Mouse (Mus musculus): ENCODE results near the gene Ogn. TPM values are rescaled to one million over a fixed set of nuclear protein-coding genes. Genes with fewer than 3 reads are reported as not detected.

Gene Ogn
- total and polyA plus RNA-seq, 3 experiments: 0.04 to 0.06 TPM; not detected in 1

Other genes with a start within 250 kb of the Ogn start
- gene Ippk, start 186.8 kb upstream of the Ogn start, total RNA-seq (2012; rRNA removed): 18.5 and 19.6 TPM in 2 replicates
- 10 to 100 TPM in 1 of 2 experiments, not detected in 1; 14.0 TPM for gene Ippk, start 186.8 kb upstream of the Ogn start, polyA plus RNA-seq (2012; ENCODE audit: insufficient read depth in 1 of 2, insufficient read length in 2 of 2, low read depth in 1 of 2, low replicate concordance in 2 of 2, missing spikeins in 1 of 2)
- 0.26 and 0.31 TPM in 2 replicates for gene Tes3-ps, start 114.7 kb upstream of the Ogn start, total RNA-seq (2012; rRNA removed)
- gene Tes3-ps, start 114.7 kb upstream of the Ogn start, polyA plus RNA-seq (2012; ENCODE audit: insufficient read depth in 1 of 2, insufficient read length in 2 of 2, low read depth in 1 of 2, low replicate concordance in 2 of 2, missing spikeins in 1 of 2): under 1 TPM in 1 of 2 experiments, not detected in 1; 0.68 TPM
- gene Ecm2, start 103.2 kb upstream of the Ogn start, total RNA-seq (2012; rRNA removed): 0.04 and 0.07 TPM in 2 replicates
- gene Ecm2, start 103.2 kb upstream of the Ogn start, polyA plus RNA-seq (2012; ENCODE audit: insufficient read depth in 1 of 2, insufficient read length in 2 of 2, low read depth in 1 of 2, low replicate concordance in 2 of 2, missing spikeins in 1 of 2): under 1 TPM in 1 of 2 experiments, not detected in 1; 0.08 TPM
- not detected in 2 replicates for gene Aspn, start 63.6 kb upstream of the Ogn start, total RNA-seq (2012; rRNA removed)
- gene Aspn, start 63.6 kb upstream of the Ogn start, polyA plus RNA-seq (2012; ENCODE audit: insufficient read depth in 1 of 2, insufficient read length in 2 of 2, low read depth in 1 of 2, low replicate concordance in 2 of 2, missing spikeins in 1 of 2): under 1 TPM in 1 of 2 experiments, not detected in 1; 0.04 TPM
- 0.04 and 0.13 TPM in 2 replicates for gene Omd, start 25.6 kb upstream of the Ogn start, total RNA-seq (2012; rRNA removed)
- 1 to 10 TPM in 1 of 2 experiments, not detected in 1; 4.1 TPM for gene Omd, start 25.6 kb upstream of the Ogn start, polyA plus RNA-seq (2012; ENCODE audit: insufficient read depth in 1 of 2, insufficient read length in 2 of 2, low read depth in 1 of 2, low replicate concordance in 2 of 2, missing spikeins in 1 of 2)
- 16.2 and 17.9 TPM in 2 replicates for gene Cenpp, start 44.7 kb downstream of the Ogn start, total RNA-seq (2012; rRNA removed)
- gene Cenpp, start 44.7 kb downstream of the Ogn start, polyA plus RNA-seq (2012; ENCODE audit: insufficient read depth in 1 of 2, insufficient read length in 2 of 2, low read depth in 1 of 2, low replicate concordance in 2 of 2, missing spikeins in 1 of 2): 10 to 100 TPM in 1 of 2 experiments, not detected in 1; 13.2 TPM
- 23.6 and 26.2 TPM in 2 replicates for gene Nol8, start 45.0 kb downstream of the Ogn start, total RNA-seq (2012; rRNA removed)
- 100 to 1,000 TPM in 1 of 2 experiments, 10 to 100 TPM in 1; 20.1 to 484 TPM for gene Nol8, start 45.0 kb downstream of the Ogn start, polyA plus RNA-seq (2012; ENCODE audit: insufficient read depth in 1 of 2, insufficient read length in 2 of 2, low read depth in 1 of 2, low replicate concordance in 2 of 2, missing spikeins in 1 of 2)
- 86.4 and 115 TPM in 2 replicates for gene Iars, start 74.1 kb downstream of the Ogn start, total RNA-seq (2012; rRNA removed)
- gene Iars, start 74.1 kb downstream of the Ogn start, polyA plus RNA-seq (2012; ENCODE audit: insufficient read depth in 1 of 2, insufficient read length in 2 of 2, low read depth in 1 of 2, low replicate concordance in 2 of 2, missing spikeins in 1 of 2): 1,000 to 10,000 TPM in 1 of 2 experiments, 100 to 1,000 TPM in 1; 178 to 4,419 TPM
- gene Gm30302, start 191.0 kb downstream of the Ogn start, total RNA-seq (2012; rRNA removed): not detected in 2 replicates
- gene Gm30302, start 191.0 kb downstream of the Ogn start, polyA plus RNA-seq (2012; ENCODE audit: insufficient read depth in 1 of 2, insufficient read length in 2 of 2, low read depth in 1 of 2, low replicate concordance in 2 of 2, missing spikeins in 1 of 2): under 1 TPM in 1 of 2 experiments, not detected in 1; 0.19 TPM

All from MEL (cell line).